Mouse (Mus musculus) embryo, embryonic 10.5 days (tissue): Measurements from ENCODE around the gene 4930503B20Rik.
A peak's percentile ranks its signal among the peaks of the same experiment; 100 is the strongest.

Experiments used
- DNase-seq: peaks from one replicate; pipeline ENCODE4 v3.0.0-alpha.2; 2015; ENCODE audit warnings: low spot score

4930503B20Rik gene

DNA sequence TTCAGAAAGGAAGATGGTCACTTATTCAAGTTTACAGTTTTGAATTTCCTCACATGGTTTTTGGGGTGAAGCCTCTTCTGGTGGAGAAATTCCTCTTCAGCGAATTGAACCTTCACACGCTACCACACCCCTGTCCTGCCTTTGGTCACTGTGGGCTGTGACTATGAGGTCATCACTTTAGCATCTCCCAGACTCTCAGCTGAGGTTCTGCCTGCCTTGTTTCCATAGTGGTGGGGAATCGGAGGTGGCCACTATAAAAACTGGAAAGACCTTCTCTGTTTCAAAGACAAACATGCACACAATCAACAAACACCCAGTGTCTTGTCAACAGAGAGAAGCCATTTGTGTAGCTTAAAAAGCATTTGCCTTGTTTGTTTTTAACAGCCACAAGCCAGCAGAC lies at the start of gene 4930503B20Rik:
Gene 4930503B20Rik, minus strand, starts transcription at position 101 of the 400 bp plus-strand sequence.
- DNase-seq = no peak

DNA sequence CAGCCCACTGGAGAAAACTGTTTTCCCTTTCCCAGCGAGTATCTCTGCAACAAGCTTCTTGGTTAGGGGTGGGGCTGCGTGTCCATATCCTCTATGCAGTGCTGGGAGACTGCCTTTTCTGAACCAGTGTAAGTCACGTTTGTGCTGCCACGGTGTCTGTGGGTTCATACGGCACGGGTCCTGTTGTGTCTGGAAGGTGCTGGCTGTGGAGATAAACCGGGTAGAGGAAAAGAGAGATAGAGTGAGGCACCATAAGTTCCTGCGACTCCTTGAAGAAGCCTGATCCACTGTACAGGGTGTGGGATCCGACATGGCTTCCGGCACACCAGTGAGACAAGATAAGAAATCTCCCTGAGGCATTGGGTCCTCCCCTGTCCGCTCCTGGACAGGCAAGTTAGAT lies 48.9 kb upstream of the 4930503B20Rik start:
- no peak for DNase-seq

- peak; percentile 30 for DNase-seq
Measured at GRCm38 (mm10) chr3:146698982-146699381, 47.9 kb upstream of the 4930503B20Rik start.

DNA sequence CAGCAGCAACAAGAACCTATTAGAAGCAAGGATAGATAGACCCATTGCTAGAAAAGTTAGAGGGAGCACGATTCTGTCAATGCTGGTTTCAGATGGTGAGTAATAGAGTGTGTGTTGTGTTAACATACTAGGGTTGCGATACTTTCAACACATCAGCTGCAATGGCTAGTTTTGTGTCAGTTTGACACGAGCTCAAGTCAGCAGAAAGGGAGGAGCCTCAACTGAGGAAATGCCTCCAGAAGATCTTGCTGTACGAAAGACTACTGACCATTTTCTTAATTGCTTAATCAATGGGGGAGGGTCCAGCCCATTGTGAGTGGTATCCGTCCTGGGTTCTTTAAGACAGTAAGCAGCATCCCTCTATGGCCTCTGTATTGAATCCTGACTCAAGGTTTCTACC lies 41.4 kb upstream of the 4930503B20Rik start:
- DNase-seq = no peak

DNA sequence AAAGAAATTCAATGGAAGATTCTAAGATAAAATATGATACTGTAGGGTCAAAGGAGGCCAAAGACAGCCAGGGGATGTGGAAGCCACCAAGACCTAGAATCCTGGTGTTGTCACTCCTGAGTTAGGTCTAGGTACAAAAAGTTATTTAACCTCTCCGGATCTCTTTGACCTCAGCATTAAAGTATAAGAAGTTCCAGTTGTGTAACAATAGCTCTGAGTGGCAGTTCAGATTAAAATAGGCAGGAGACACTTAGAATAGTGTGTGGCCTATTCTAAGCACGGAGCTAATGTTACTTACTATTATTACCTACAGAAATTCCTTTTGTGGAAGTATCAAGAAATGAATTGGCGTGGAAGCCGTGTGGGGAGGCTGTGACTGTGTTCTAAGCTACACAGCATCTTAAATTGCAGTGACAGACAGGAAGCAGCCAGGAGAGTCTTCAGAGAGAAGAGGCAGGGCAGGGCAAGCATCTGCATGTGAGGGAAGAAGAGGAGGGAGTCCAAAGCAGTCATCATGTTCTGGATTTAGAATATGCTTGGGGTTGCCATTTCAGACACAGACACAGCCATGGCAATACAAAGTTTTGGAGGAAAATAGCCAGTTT lies 36.1 kb upstream of the 4930503B20Rik start:
- no peak for DNase-seq

- DNase-seq = no peak
Measured at GRCm38 (mm10) chr3:146686428-146686827, 35.3 kb upstream of the 4930503B20Rik start.

GRCm38 (mm10) chr3:146684811-146685675 lies 33.9 kb upstream of the 4930503B20Rik start, which contains the start of gene Samd13:
Samd13 (minus strand) TSS chr3:146685592.
- DNase-seq = peak; percentile 89

GRCm38 (mm10) chr3:146683095-146683494 lies 32.0 kb upstream of the 4930503B20Rik start:
- DNase-seq = no peak

DNA sequence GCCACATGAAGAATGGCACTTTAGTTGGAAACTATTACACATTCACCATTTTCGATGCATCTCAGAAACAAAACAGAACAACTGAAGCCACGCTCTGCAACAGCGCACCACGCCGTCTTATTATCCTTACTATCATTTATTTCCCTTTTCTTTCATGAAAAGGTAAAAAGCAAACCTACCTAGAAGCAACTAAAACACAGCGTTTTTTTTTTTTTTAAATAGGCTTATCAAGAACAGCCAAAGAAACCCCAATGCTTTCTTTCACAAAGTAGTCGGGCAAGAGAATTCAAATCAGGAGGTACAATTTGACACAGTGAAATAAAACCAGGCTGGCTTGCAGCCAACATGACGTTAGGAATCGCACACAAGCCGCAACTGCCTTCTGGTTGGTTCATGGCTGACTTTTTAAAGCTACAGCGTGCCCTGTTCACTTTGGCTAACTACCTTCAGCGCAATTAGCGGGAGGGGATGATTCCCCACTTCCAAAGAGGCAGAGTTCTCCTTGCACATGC lies 31.1 kb upstream of the 4930503B20Rik start:
- DNase-seq = peak; percentile 26

- no peak for DNase-seq
Measured at GRCm38 (mm10) chr3:146681696-146682095, 30.6 kb upstream of the 4930503B20Rik start.

DNA sequence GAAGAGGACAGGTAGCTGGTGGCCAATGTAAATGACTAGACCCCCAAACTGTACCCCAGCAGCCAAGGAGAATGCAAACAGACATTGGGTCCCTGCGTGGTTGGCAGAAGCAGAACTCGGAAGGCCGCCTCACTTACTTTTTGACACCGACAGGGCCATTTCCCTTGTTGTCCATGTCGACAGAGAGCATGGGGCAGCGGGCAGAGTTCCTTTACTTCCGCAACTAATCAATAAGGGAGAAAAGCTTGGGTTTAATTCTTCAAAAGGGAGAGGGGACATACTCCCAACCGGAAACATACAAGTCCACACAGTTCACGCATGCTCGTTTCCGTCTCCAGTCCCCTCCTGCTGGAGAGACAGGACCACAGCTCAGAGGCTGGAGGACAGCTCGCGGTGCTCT lies 29.5 kb upstream of the 4930503B20Rik start:
- no peak for DNase-seq

DNA sequence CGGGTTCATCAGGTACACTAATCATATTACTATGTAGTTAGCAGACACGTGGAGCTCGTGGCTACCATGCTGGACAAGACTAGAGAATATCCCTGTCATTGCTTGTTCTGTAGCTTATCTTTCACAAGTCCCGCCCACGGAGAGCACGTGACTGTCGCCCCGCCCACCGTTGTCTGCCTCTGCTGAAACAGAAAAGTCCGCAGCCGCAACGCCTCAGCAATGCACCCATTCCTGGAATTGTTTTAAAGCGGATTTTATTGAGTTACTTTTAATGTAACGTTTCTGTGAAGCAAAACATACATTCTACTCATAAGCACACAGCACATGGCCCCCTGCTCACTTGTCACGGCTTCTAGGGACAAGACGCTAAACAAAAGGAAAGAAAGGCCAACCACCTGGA lies 28.5 kb upstream of the 4930503B20Rik start:
- DNase-seq = no peak

- no peak for DNase-seq
Measured at GRCm38 (mm10) chr3:146676193-146676592, 25.1 kb upstream of the 4930503B20Rik start.

GRCm38 (mm10) chr3:146675101-146675500 lies 24.0 kb upstream of the 4930503B20Rik start:
- DNase-seq = no peak

DNA sequence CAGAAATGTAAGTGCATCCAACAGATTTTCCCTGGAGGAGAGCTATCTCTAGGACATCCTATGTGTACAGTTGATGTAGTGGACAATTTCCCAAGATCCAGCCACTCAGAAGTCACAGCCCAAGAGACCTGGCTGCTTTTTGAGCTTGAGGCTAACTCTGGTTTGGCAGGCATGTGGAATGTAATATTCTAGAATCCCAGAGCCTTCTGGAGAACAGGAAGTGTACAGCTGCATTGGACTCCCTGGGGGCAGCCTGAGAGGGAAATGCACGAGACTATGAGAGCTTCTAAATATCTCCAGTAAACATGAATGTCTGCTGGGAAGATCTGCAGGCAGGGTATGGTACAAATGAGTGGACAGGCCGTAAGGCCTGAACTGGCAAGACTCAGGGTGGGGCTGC lies 20.0 kb upstream of the 4930503B20Rik start:
- DNase-seq = no peak

GRCm38 (mm10) chr3:146661907-146662306 lies 10.8 kb upstream of the 4930503B20Rik start:
- no peak for DNase-seq

DNA sequence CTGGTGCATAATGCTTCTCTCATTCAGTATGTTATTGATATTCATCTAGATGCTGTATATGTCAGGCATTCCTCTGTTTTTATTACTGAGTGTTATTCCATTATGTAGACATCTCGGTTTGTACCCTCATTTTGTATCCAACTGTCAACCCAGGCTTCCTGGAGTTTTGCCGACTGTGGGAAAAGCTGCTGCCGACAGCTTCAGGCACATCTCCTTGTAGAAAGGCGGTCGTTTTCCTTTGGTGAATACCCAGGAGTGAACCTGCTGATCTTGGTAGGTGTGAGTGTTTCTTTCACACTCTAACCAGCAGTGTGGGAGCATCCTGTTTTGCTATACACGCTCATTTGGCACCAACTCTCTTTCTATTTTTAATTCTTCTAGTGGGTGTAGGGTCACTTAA lies 9.9 kb upstream of the 4930503B20Rik start:
- DNase-seq = no peak

GRCm38 (mm10) chr3:146659321-146659720 lies 8.2 kb upstream of the 4930503B20Rik start:
- no peak for DNase-seq

DNA sequence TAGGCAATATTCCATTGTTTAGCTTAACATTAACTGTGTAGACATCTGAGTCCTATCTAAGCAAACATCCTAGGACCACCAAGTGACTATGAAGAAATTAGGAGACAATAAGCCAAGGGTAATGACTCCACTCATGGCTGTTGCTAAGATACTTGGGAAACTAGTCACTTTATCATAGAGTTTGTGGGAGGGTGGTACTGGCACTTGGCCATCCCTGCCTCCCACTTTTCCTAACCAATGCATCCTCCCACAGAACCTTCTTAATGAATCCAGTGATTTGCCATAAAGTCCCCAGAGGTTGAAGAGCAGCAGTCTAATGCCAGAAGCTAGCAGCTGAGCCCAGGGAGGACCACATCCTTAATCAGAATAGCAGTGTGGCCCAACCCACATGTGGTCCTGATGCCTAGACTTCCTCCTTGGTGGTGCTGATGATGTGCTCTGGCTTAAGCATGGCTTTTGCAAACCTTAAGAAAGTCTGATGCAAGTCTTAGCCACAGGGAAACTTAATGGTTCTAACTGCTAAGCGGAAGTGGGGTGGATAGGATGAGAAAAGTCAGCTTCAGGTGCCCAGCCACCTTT lies 7.0 kb upstream of the 4930503B20Rik start:
- no peak for DNase-seq

- DNase-seq = no peak
Measured at GRCm38 (mm10) chr3:146657433-146657832, 6.3 kb upstream of the 4930503B20Rik start.

DNA sequence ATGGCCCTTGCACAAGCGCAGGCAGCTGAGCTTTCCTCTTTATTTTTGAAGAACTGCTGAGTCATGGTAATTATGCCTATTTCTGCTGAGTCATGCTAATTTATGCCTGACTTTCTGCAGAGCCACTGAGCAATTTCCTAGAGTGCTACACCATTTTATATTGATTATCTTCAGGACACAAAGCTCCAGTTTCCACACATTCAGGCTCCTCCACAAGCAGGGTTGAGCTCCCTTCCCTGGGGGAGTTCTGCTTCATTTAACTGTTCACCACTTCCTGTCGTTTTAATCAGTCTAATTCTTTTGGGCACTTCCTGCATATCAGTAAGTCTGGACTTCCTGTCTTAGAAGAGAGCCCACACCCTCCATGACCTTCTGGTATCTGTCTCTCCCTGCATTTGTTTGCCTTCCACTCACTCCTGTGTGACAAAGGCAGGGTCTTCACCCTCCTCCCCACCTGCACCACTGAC lies 4.0 kb upstream of the 4930503B20Rik start:
- peak; percentile 24 for DNase-seq

GRCm38 (mm10) chr3:146653692-146654091 lies 2.6 kb upstream of the 4930503B20Rik start:
- DNase-seq = no peak

DNA sequence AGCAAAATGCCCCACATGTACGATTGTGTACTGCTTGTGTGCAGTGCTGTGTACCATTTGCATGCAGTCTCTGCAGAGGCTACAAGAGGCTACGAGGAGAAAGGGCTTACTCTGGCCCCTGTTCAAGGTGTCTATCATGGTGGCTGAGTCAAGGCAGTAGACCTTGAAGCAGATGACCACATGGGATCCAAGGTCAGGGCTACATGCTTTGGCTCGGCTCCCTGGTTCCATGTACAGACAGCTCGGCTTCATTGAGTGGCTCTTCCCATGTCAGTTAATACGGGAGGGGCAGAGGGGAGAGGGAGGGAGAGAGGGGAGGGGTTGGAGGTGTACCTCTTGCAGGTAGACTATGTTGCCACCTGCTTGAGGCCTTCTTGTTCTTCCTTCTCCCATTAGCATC lies 1.3 kb upstream of the 4930503B20Rik start:
- DNase-seq = no peak
